Mouse (Mus musculus) neural tube, embryonic 14.5 days (tissue): ENCODE results near the gene Sgms1. TPM values are rescaled to one million over a fixed set of nuclear protein-coding genes. Genes with fewer than 3 reads are reported as not detected.
A peak's percentile ranks its signal among the peaks of the same experiment; 100 is the strongest.

Experiments used
- ATAC-seq: fragments of 200-750 bp; cut with Nextera tagmentation; 2 replicates; pipeline ENCODE4 v1.8.0; 2017; ENCODE audit warnings: low read depth, mild to moderate bottlenecking, moderate TSS enrichment, moderate library complexity
- H3K27ac ChIP-seq: fragments of 300-500 bp; sonication (generic); 2 replicates; pipeline ENCODE4 v1.5.1; 2014; ENCODE audit warnings: low read depth, mild to moderate bottlenecking, control low read depth, low read length, moderate library complexity, mixed read lengths
- H3K27me3 ChIP-seq: fragments of 300-500 bp; sonication (generic); 2 replicates; pipeline ENCODE4 v1.6.1; 2014; ENCODE audit warnings: low read length; ENCODE audit not compliant: control insufficient read depth, insufficient read depth
- H3K36me3 ChIP-seq: fragments of 300-500 bp; sonication (generic); 2 replicates; pipeline ENCODE4 v1.6.1; 2014; ENCODE audit warnings: low read length, mixed read lengths; ENCODE audit not compliant: control insufficient read depth, insufficient read depth
- H3K4me1 ChIP-seq: fragments of 300-500 bp; sonication (generic); 2 replicates; pipeline ENCODE4 v1.6.1; 2014; ENCODE audit warnings: low read length; ENCODE audit not compliant: control insufficient read depth, insufficient read depth
- H3K4me2 ChIP-seq: fragments of 300-500 bp; sonication (generic); 2 replicates; pipeline ENCODE4 v1.6.1; 2014; ENCODE audit warnings: mild to moderate bottlenecking, low read depth, low read length, control low read depth
- H3K4me3 ChIP-seq: fragments of 300-500 bp; sonication (generic); 2 replicates; pipeline ENCODE4 v1.5.1; 2014; ENCODE audit warnings: low read depth, low read length, control low read depth, mixed read lengths
- H3K9ac ChIP-seq: fragments of 300-500 bp; sonication (generic); replicated peaks from 2 replicates; pipeline ENCODE4 v1.6.1; 2014; ENCODE audit warnings: low read depth, mild to moderate bottlenecking, control low read depth, low read length, mixed read lengths
- H3K9me3 ChIP-seq: fragments of 300-500 bp; sonication (generic); 2 replicates; pipeline ENCODE4 v1.6.1; 2016; ENCODE audit warnings: low read length; ENCODE audit not compliant: control insufficient read depth
- WGBS: fragments of 180-500 bp; shearing (Covaris S2); extraction: QIAGEN DNeasy Blood & Tissue Kit; methylation state at CpG from one replicate; pipeline ENCODE4 v1.1.7; 2014; 5-methylcytosine and 5-hydroxymethylcytosine counted together
- polyA plus RNA-seq: library from polyadenylated mRNA; unstranded; fragments of >200 nt; fragmentation: Nextera tagmentation; extraction: Ambion mirVana; gene quantifications from 2 replicates; pipeline ENCODE4 v1.2.1, GENCODE M21; 2014

The Sgms1 gene
- polyA plus RNA-seq, 1 experiment from 2014 or later = 19.2 TPM

DNA sequence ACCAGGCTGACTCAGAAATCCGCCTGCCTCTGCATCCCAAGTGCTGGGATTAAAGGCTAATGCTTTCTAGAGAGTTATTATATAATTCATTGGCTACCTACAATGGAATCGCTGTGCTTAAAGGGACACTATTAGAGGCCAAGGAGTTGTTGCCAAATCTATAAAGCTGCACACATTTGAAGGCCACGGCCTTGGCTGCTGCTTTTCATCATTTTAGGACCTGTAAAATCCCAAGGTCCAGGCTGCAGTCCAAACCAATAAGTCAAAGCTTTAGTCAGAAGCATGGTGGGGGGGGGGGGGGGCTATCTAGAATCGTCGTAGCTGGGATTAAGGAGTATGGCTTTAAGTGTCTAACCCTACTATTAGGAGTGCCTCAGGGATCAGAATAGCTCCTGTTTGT is 9.0 kb upstream of the Sgms1 start:
- WGBS = 80% methylated on average over 5 of the region's 5 CpGs
- H3K36me3 ChIP-seq = no peaks in the 10 kb centered on the region

DNA sequence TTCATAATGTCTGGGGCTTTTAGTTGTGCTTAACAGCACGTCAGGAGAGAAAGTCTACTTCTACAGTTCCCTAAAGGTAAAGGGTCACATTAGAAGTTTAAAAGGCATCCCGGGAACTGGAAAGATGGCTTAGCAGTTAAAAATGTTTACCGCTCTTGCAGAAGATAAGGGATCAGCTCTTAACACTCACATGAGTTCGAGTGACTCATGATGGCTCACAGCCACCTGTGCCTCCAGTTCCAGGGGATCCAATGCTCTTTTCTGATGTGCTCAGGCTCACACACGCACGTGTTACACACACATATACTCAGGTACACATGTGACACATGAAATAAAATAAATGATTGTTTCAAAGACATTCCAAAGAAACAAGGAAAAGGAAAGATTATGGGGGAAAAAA is 6.8 kb upstream of the Sgms1 start:
- H3K9me3 ChIP-seq = no peaks in the 10 kb centered on the region
- no peak for ATAC-seq
- H3K4me2 ChIP-seq = no peak overlapping the region
- H3K9ac ChIP-seq = no peak overlapping the region
- H3K27ac ChIP-seq = no peak overlapping the region
- WGBS = 90% methylated on average over 6 of the region's 6 CpGs
- no peaks in the 10 kb centered on the region for H3K27me3 ChIP-seq
- no peak overlapping the region for H3K4me3 ChIP-seq
- H3K36me3 ChIP-seq = no peaks in the 10 kb centered on the region
- no peaks in the 10 kb centered on the region for H3K4me1 ChIP-seq

More for the DNA sequence above, 9.0 kb upstream of the Sgms1 start:
- Histone ChIP-seq H3K4me2 (no peak overlapping the region), H3K9me3 (no peaks in the 10 kb centered on the region), H3K9ac (no peak overlapping the region), H3K4me1 (no peaks in the 10 kb centered on the region), H3K27ac (no peak overlapping the region), H3K27me3 (no peaks in the 10 kb centered on the region), H3K4me3 (no peak overlapping the region)
- no peak for ATAC-seq

DNA sequence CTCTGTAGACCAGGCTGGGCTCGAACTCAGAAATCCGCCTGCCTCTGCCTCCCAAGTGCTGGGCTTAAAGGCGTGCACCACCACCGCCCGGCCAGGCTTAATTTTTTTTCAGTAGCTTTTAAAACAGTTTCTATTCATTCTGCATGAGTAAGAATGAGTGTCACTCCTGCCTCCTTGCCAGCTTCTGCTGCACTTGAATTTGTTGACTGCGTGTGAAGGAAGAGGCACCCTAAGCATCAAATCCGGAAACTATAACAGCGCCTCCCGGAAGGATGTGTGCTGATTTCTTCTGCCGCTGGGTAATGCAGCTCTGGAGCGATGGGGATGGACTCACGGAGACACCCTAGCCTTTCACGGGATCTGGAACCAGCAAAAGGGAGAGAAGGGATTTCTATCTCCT is 5.3 kb upstream of the Sgms1 start:
- no peak overlapping the region for H3K27ac ChIP-seq
- no peaks in the 10 kb centered on the region for H3K36me3 ChIP-seq
- no peak overlapping the region for H3K9ac ChIP-seq
- H3K4me2 ChIP-seq = no peak overlapping the region
- H3K4me3 ChIP-seq = no peak overlapping the region
- H3K27me3 ChIP-seq = no peaks in the 10 kb centered on the region
- 92% methylated on average over 13 of the region's 13 CpGs for WGBS
- ATAC-seq = no peak
- H3K9me3 ChIP-seq = no peaks in the 10 kb centered on the region
- H3K4me1 ChIP-seq = peaks cover 5% of the 10 kb centered on the region; the same call in 1 of the 2 replicates

DNA sequence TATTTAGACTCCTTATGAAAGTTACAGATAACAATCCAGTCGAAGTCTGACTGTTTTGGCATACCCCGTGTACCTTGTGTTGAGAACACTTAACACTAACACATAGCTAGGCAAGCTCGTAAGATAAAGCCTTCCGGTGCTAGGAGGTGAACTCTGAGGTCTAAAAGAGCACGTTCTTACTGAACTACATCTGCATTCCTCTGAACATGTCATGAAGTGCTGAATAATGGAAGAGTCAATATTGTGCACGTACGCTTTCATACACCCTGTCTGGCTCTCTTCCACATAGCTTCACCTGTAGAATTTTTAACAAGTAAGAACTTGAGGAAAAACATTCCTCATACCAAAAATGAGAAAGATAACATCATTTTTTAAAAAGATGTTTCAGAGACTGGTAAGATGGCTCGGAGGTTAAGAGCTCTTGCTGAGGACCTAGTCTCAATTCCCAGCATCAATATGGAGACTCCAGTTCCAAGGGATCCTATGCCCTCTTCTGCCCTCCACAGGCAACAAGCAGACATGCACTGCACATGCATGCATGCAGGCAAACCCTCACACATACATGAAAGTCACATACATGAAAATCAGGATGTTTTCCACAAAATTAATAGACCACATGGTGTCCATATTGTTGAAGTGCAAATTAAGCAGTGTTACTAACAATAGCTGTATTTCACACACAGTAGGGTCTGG is 4.4 kb upstream of the Sgms1 start:
- H3K9ac ChIP-seq = no peak overlapping the region
- no peaks in the 10 kb centered on the region for H3K27me3 ChIP-seq
- peaks cover 6% of the 10 kb centered on the region; the same call in 1 of the 2 replicates for H3K4me1 ChIP-seq
- WGBS = 93% methylated on average over 8 of the region's 8 CpGs
- no peak overlapping the region for H3K27ac ChIP-seq
- ATAC-seq = no peak
- H3K4me2 ChIP-seq = no peak overlapping the region
- H3K36me3 ChIP-seq = no peaks in the 10 kb centered on the region
- no peak overlapping the region for H3K4me3 ChIP-seq
- H3K9me3 ChIP-seq = no peaks in the 10 kb centered on the region

DNA sequence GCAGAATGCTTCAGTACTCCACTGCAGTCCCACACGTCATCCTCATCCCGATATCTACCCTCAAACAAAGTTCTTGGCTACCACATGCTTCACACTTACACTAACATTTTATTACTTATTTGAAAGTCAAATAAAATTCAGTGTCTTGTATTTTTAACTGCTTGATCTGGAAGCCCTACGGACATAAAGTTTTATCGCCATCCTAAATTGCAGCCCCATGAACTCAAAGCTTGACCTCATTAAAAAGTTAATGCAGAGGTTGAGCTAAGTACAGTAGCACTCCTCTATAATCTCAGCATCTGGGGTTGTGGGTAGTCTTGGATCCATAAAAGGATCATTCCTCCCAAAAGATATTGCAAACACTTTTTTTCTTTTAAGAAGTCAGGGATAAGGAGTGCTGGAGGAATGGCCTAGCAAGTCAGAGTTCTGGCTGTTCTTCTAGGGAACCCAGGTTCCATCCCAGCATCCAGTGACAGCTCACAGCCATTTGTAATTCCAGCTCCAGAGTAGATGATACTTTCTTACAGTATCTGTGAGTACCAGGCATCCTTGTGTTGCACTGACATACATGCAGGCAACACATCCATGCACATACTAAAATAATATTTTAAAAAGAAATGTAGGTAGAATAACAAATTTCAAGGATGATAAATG is 3.7 kb upstream of the Sgms1 start:
- Histone ChIP-seq H3K36me3 (no peaks in the 10 kb centered on the region), H3K27me3 (no peaks in the 10 kb centered on the region), H3K9ac (no peak overlapping the region), H3K27ac (no peak overlapping the region), H3K4me2 (no peak overlapping the region), H3K4me1 (peaks cover 6% of the 10 kb centered on the region; the same call in 1 of the 2 replicates), H3K9me3 (no peaks in the 10 kb centered on the region), H3K4me3 (no peak overlapping the region)
- no peak for ATAC-seq
- WGBS = 93% methylated on average over 4 of the region's 4 CpGs

DNA sequence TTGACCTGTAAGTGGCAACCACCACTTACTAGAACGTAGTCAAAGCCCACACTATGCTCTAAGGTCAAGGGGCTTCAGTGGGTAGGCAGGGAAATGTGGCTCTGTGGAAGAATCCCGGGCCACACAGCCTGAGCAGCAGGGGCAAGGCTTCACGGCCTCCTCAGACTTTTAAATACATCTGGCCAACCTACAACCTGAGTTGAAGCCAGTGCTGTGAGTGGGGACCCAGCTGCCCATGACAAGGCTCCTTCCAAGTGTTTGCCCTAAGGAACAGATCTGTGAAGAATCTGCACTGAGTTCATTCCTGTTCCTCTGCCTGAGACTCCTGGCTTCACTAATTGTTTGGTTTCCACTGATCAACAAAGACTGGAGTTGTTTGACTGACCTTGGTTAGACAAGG is 1.9 kb upstream of the Sgms1 start:
- Histone ChIP-seq H3K36me3 (no peaks in the 10 kb centered on the region), H3K4me2 (no peak overlapping the region), H3K9ac (no peak overlapping the region), H3K4me3 (no peak overlapping the region), H3K27ac (no peak overlapping the region), H3K4me1 (peaks cover 10% of the 10 kb centered on the region), H3K27me3 (no peaks in the 10 kb centered on the region; the same call in 1 of the 2 replicates), H3K9me3 (no peaks in the 10 kb centered on the region)
- WGBS = 98% methylated on average over 3 of the region's 3 CpGs
- no peak for ATAC-seq

DNA sequence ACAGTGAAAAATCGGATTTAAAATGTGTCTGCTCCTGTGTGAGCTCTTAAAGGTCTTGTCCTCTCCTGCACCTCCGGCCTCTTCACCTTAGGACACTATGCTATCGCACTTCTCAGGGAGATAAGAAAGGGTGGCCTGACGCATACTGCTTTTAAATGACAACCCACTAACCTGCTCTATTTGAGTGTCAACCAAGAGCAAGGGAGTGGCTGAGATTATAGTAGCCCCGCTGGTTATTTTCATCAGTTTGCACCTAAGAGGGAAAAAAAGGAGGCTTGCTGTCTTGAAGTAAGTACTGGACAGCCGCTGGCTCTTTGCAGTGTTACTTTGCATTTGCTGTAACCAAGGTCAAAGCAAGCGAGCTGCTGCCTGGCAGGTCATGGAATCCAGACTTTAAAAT is 602 bp upstream of the Sgms1 start:
- Histone ChIP-seq H3K9ac (peak overlapping the region; percentile 83), H3K4me1 (peaks cover 10% of the 10 kb centered on the region), H3K27ac (peak overlapping the region; percentile 95; the same call in 1 of the 2 replicates), H3K27me3 (no peaks in the 10 kb centered on the region; the same call in 1 of the 2 replicates), H3K4me2 (peak overlapping the region; percentile 86), H3K36me3 (no peaks in the 10 kb centered on the region), H3K9me3 (no peaks in the 10 kb centered on the region), H3K4me3 (peak overlapping the region; percentile 90)
- no peak for ATAC-seq
- WGBS = 84% methylated on average over 7 of the region's 7 CpGs

DNA sequence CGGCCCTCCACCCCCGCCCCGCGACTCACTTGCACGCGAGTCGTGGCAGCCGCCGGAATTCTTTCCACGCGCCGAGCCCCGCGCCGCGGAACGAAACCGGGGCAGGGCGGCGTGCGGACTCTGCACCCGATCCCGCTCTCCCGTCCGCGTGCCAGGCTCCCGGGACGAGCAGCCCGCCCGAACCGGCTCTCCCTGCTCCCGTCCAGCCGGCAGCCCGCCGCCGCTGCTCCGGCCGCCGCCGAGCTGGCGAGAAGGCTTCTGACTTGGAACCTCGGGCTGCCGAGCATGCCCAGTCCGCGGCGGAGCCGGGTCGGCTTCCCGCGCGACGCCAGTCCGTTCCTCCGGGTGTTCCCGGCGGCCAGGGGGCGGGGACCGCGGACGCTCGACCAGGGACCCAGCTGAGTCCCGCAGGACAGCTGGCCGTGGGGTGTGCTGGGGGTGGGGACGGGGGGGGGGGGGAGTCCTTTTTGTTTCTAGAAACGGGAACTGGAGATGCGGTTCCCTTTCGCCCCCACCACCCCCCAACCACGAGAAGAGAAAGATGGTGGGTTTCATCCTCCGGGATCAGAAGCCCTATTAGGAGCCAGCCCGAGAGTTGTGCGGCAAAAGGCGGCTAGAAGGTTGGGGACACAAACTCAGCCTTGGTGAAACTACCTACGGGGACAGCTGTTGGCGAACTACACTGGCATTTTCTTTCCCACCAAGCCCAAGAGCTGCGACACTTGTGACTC is 1.2 kb downstream of the Sgms1 start:
- H3K27me3 ChIP-seq = no peaks in the 10 kb centered on the region; the same call in 1 of the 2 replicates

More for the DNA sequence above, 1.2 kb downstream of the Sgms1 start:
- Histone ChIP-seq H3K4me3 (peak overlapping the region; percentile 90), H3K4me2 (peak overlapping the region; percentile 86), H3K9me3 (no peaks in the 10 kb centered on the region), H3K9ac (peak overlapping the region; percentile 83), H3K36me3 (no peaks in the 10 kb centered on the region), H3K4me1 (peaks cover 10% of the 10 kb centered on the region), H3K27ac (peak overlapping the region; percentile 95)
- peak; percentile 91 for ATAC-seq
- WGBS = under 1% methylated on average over 62 of the region's 75 CpGs
